Comparison of ENCODE assay signal across 14 mouse cellular contexts in the genomic region with DNA sequence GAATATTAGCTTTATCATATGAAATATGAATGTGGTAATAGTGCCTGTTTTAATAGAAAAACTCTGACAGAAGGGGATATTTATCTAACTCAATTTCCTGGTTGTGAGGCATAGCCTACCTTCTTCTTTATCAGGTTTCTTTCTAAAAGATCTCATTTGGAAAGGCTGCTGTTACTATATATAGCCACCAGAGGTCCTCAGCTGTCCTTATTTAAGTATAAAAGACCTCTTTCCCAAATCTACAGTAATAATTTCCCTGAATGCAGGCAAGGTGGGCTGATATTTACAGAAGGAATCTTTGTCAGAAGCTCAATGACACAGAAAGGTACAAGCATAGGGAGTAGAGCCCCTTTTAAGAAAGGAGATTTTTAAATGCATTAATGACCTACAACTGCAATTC. TPM values are rescaled to one million over a fixed set of nuclear protein-coding genes. Genes with fewer than 3 reads are reported as not detected.
A peak's percentile ranks its signal among the peaks of the same experiment; 100 is the strongest.
DNase-seq lines count a peak whose midpoint lies in the region; ATAC-seq and TF ChIP-seq lines count a peak whose summit lies in the region.
"Had no signal": no experiment of that assay in that cellular context is flagged by ENCODE, and none has a peak within 500 bp of the region (broad histone marks: within the 10 kb centered on the region; RNA-seq: fewer than 3 reads in every experiment).

No protein-coding gene starts in this region.

- no peak for TF ChIP-seq POLR2A in limb, embryonic 14.5 days (IDR thresholded peaks at IDR 0.05; ENCODE audit: borderline replicate concordance, extremely low read depth, insufficient read depth, insufficient read length)

- H3K4me1 ChIP-seq in forebrain, postnatal 0 days (ENCODE audit: insufficient read depth): no peaks in the 10 kb centered on the region
- no peaks in the 10 kb centered on the region for H3K4me1 ChIP-seq in forebrain, embryonic 15.5 days
- no peaks in the 10 kb centered on the region for H3K4me1 ChIP-seq in limb, embryonic 14.5 days (ENCODE audit: control insufficient read depth, insufficient read depth, low read length)
- H3K4me1 ChIP-seq in limb, embryonic 10.5 days: no peaks in the 10 kb centered on the region
- H3K4me1 ChIP-seq: heart, embryonic 13.5 days; liver, embryonic 13.5 days had no signal

- no peak for ATAC-seq in forebrain, postnatal 0 days
- ATAC-seq in forebrain, embryonic 15.5 days (replicated peaks): no peak
- ATAC-seq in limb, embryonic 14.5 days (ENCODE audit: low FRiP score, low read depth): no peak
- ATAC-seq in activated CD4-positive, CD25-positive, alpha-beta regulatory T cell, adult 4 months: no peak

- H3K4me2 ChIP-seq in forebrain, postnatal 0 days (ENCODE audit: low read depth): no peak overlapping the region
- no peak overlapping the region for H3K4me2 ChIP-seq in forebrain, embryonic 15.5 days (replicated peaks)
- H3K4me2 ChIP-seq in limb, embryonic 14.5 days (replicated peaks; ENCODE audit: low read depth, low read length, severe bottlenecking): no peak overlapping the region
- H3K4me2 ChIP-seq: heart, embryonic 13.5 days; liver, embryonic 13.5 days had no signal

- H3K36me3 ChIP-seq in forebrain, postnatal 0 days (ENCODE audit: insufficient read depth): no peaks in the 10 kb centered on the region
- H3K36me3 ChIP-seq in forebrain, embryonic 15.5 days: no peaks in the 10 kb centered on the region
- H3K36me3 ChIP-seq in limb, embryonic 14.5 days (ENCODE audit: control insufficient read depth, insufficient read depth, low read length): no peaks in the 10 kb centered on the region
- H3K36me3 ChIP-seq in limb, embryonic 10.5 days: no peaks in the 10 kb centered on the region
- H3K36me3 ChIP-seq: G1E; heart, embryonic 13.5 days; liver, embryonic 13.5 days had no signal

- no peak overlapping the region for H3K27ac ChIP-seq in forebrain, postnatal 0 days (ENCODE audit: low read depth, low read length)
- H3K27ac ChIP-seq in forebrain, embryonic 15.5 days (replicated peaks): no peak overlapping the region
- no peak overlapping the region for H3K27ac ChIP-seq in limb, embryonic 14.5 days (replicated peaks; ENCODE audit: low read depth, low read length)
- no peak overlapping the region for H3K27ac ChIP-seq in limb, embryonic 10.5 days
- H3K27ac ChIP-seq: heart, embryonic 13.5 days; liver, embryonic 13.5 days had no signal

- peak; percentile 59 for DNase-seq in forebrain, postnatal 0 days
- peak; percentile 53 for DNase-seq in limb, embryonic 14.5 days (ENCODE audit: low spot score)
- no peak for DNase-seq in limb, embryonic 10.5 days (ENCODE audit: low spot score)
- DNase-seq in MEL-GATA-1-ER (ENCODE audit: extremely low read depth, low read depth): peak; percentile 24
- peak; percentile 3 for DNase-seq in hindlimb bud, embryonic 11.5 days (ENCODE audit: extremely low spot score, low read depth, low spot score)
- no peak for DNase-seq in neural tube, embryonic 10.5 days (ENCODE audit: extremely low spot score, low spot score)
- DNase-seq: kidney, postnatal 10 days; liver, embryonic 13.5 days; thymus, adult 2 months had no signal

- no peaks in the 10 kb centered on the region for H3K9me3 ChIP-seq in forebrain, postnatal 0 days (ENCODE audit: low read length)
- H3K9me3 ChIP-seq in forebrain, embryonic 15.5 days: no peaks in the 10 kb centered on the region
- H3K9me3 ChIP-seq in limb, embryonic 14.5 days (ENCODE audit: control insufficient read depth, low read length): no peaks in the 10 kb centered on the region
- H3K9me3 ChIP-seq in limb, embryonic 10.5 days (replicated peaks): no peaks in the 10 kb centered on the region
- H3K9me3 ChIP-seq: G1E; heart, embryonic 13.5 days; liver, embryonic 13.5 days had no signal

- peak; percentile 55 for TF ChIP-seq CTCF in forebrain, postnatal 0 days (IDR thresholded peaks at IDR 0.05; ENCODE audit: low read depth)

- no peak overlapping the region for H3K9ac ChIP-seq in forebrain, postnatal 0 days
- H3K9ac ChIP-seq in forebrain, embryonic 15.5 days (replicated peaks): no peak overlapping the region
- H3K9ac ChIP-seq in limb, embryonic 14.5 days (ENCODE audit: low read depth, low read length, severe bottlenecking): no peak overlapping the region
- H3K9ac ChIP-seq: heart, embryonic 13.5 days; liver, embryonic 13.5 days had no signal

- H3K4me3 ChIP-seq in forebrain, postnatal 0 days (ENCODE audit: low read depth, low read length): no peak overlapping the region
- H3K4me3 ChIP-seq in forebrain, embryonic 15.5 days: no peak overlapping the region
- no peak overlapping the region for H3K4me3 ChIP-seq in limb, embryonic 14.5 days (replicated peaks; ENCODE audit: low read length)
- H3K4me3 ChIP-seq in limb, embryonic 10.5 days: no peak overlapping the region
- H3K4me3 ChIP-seq: erythroblast, embryonic 14.5 days; heart, embryonic 13.5 days; liver, embryonic 13.5 days had no signal

- no peaks in the 10 kb centered on the region for H3K27me3 ChIP-seq in forebrain, postnatal 0 days (ENCODE audit: insufficient read depth, low read length)
- no peaks in the 10 kb centered on the region for H3K27me3 ChIP-seq in forebrain, embryonic 15.5 days
- H3K27me3 ChIP-seq in limb, embryonic 14.5 days (ENCODE audit: control insufficient read depth, insufficient read depth, low read length): no peaks in the 10 kb centered on the region
- H3K27me3 ChIP-seq in limb, embryonic 10.5 days (ENCODE audit: low read depth, poor library complexity, severe bottlenecking): peaks cover 77% of the 10 kb centered on the region; the same call in 1 of the 2 replicates
- H3K27me3 ChIP-seq: heart, embryonic 13.5 days; liver, embryonic 13.5 days had no signal

RNA-seq across cellular contexts. Expression of a gene that starts 39.2 kb away (rescaled TPM):
- not detected in 2 replicates for total RNA-seq in forebrain, postnatal 0 days (2014; rRNA removed)
- not detected in 2 replicates for polyA plus RNA-seq in forebrain, postnatal 0 days (2015; fragmentation: Nextera tagmentation; extraction: Ambion mirVana)
- polyA plus RNA-seq in forebrain, embryonic 15.5 days (2015; fragmentation: Nextera tagmentation; extraction: Ambion mirVana): not detected in 2 replicates
- polyA plus RNA-seq in limb, embryonic 14.5 days (2012; rRNA removed): 0.20 and 0.25 TPM in 2 replicates
- polyA plus RNA-seq in limb, embryonic 14.5 days (2014; fragmentation: Nextera tagmentation; extraction: Ambion mirVana): not detected in 2 replicates
- not detected in 2 replicates for polyA plus RNA-seq in limb, embryonic 10.5 days (2016; fragmentation: Nextera tagmentation; extraction: Ambion mirVana)
- polyA plus RNA-seq in activated CD4-positive, CD25-positive, alpha-beta regulatory T cell, adult 4 months (2017; shearing (Covaris generic)): not detected
- total RNA-seq: G1E had no signal
- polyA plus RNA-seq: erythroblast, embryonic 14.5 days; G1E; thymus, adult 2 months had no signal

Comparison
In these comparisons a context has a peak if more than half of its experiments do, and no peak if none do; other contexts are left out.
1. DNase-seq: peak in forebrain, postnatal 0 days (single experiment), limb, embryonic 14.5 days (single experiment), MEL-GATA-1-ER (single experiment) and hindlimb bud, embryonic 11.5 days (single experiment); none in limb, embryonic 10.5 days (single experiment) and neural tube, embryonic 10.5 days (single experiment).